Mouse (Mus musculus) lung, postnatal 4 days (tissue): ENCODE data around the gene Ndufaf8.
A peak's percentile ranks its signal among the peaks of the same experiment; 100 is the strongest.

Experiments used
- DNase-seq, 2 experiments: peaks; one replicate each; pipeline ENCODE4 v3.0.0; 2021

Ndufaf8 gene

DNA sequence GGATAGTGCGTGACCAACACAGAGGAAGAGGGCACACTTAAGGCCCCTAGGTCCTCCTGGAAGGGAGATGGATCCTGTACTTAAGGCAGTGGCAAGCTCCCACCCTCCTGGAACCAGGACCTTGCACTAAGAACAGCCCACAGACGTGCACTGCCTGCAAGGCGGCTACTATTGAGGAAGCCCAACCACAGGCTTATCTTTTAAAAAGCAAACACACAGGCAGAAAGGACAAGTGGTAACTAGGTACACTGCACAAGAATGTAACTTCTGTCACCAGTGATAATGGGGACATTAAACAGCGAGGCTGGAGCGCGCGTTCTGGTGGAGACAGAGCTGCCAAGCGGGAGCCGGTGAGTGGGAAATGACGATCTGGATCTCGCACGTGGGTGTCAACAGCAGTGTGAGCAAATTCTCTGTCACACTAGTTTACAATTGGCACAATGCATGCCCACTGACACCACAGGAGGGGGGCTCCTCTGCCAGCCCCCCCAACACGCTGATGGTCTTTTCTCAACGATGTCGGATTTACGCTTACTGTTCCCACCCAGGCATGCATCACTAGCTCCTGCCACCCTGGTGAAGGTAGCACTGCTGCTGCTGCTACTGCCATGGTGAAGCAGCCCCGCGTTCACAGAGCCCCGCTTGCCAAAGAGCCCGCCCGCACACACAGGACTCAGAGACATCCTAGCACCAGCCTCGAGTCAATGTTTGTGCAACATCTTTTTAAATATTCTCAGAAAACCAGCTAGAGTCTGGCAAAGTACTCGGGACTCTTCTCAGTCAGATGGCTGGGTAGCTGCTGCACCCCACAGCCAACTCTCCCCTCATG, 38.3 kb downstream of the Ndufaf8 start:
- DNase-seq, result peak; percentile 25 to 42

DNA sequence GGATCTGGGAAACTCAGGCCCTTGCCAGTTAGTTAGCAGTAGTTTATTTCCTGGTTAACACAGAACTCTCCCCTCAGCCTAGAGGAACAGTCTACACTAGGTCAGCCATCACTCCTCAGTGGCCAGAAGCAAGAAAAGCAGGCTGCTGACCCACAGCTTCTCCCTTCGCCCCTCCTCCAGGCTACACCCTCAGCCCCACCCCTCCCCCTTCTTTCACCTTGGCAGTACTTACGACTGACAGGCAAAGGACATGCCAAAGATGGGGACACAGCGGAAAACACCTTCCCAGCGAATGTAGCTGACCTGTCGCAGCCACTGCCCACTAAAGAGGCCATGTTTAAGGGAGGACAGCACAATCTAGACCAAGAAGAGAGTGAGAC, 38.9 kb downstream of the Ndufaf8 start:
- DNase-seq, result peak in 1 of 2 experiments; percentile 28

DNA sequence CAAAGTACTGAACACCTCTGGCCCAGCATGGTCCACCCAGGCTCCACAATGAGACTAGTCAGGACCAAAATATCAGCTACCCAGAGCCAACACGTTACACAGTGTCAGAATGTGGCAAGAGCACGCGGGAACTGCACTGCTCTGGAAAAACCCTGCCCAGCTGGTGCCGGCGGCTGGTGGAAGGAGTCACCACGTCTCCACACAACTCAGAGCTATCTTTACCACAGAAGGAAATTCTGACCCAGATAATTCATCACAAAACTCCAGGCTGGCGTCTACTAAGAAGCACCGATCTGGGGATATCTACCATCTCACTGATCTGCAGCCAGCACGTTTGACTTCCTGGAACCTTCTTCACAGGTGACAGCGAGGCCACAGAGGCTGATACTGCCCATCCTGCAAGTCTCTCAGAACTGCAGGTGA, 40.6 kb downstream of the Ndufaf8 start:
- DNase-seq, result no peak

DNA sequence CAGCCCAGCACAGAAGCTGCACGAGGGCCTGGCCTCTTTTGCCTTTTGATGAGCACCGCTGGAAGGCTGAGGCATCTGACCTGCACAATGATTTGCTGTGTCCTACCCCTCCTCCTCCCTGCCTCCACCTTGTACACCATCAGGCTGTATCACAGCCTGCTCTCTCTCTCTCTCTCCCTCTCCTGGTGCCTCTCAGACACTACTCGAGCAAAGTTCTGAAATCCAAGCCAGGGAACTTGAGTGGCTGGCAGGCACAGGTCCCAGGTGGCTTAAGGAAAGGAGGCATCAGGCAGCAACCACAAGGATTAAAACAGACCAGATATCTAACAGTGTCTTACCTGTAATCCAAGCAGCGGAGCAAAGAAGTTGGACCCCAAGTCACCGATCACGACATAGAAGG, 41.5 kb downstream of the Ndufaf8 start:
- DNase-seq, result peak; percentile 34 to 50

DNA sequence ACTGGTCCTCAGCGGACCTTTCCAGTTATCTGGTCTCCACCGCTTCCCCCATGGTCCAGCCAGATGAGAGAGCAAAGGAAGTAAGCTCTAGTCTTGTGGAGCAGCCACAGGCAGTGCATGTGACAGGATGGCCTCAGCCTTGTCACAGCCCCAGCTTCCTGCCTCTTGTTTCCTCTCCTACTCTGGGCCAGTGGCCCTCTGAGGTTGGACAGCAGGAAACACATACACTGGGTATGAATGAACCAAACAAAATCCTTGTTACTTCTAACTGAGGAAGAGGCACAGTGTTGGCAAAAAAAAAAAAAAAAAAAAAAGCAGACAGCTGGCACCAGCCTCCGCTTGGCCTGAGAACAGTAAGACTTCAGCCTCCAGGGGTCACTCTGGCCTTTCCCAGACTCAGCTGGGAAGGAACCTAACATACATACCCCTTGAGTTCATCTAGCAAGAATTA, 43.9 kb downstream of the Ndufaf8 start:
- DNase-seq, result peak; percentile 74 to 89

DNA sequence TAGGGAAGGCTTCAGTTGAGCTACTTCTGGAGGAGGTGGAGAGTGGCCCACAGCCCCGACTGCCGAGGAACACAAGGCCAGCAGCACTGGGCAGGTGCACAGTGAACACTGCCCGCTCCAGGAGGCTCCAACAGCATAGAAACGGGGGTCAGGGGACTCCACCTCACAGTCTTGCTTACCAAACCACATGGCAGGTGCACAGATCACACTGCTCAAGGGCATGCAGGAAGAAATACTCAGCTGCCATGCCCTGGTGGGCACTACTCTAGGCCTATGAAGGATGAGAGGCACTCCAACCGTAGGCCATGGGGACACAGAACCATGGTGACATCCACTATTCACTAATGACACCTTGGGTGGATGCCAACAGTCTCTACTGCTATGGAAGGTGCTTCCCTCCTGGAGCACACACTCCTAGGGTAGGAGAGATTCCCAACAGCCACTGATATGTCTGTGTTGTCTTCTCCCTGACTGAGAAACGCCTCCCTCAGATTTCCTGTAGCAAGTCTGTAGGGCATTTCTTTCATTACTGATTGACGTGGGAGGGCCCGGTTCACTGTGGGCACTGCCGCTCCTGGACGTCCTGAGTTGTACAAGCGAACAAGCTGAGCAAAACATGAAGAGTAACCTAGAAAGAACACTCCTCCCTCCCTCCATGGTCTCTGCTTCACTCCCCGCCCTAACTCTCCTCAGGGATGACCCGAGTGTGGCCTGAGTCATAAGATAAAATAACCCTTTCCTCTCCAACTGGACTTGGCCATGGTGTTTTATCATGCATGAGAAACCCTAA, 45.2 kb downstream of the Ndufaf8 start:
- no peak for DNase-seq

DNA sequence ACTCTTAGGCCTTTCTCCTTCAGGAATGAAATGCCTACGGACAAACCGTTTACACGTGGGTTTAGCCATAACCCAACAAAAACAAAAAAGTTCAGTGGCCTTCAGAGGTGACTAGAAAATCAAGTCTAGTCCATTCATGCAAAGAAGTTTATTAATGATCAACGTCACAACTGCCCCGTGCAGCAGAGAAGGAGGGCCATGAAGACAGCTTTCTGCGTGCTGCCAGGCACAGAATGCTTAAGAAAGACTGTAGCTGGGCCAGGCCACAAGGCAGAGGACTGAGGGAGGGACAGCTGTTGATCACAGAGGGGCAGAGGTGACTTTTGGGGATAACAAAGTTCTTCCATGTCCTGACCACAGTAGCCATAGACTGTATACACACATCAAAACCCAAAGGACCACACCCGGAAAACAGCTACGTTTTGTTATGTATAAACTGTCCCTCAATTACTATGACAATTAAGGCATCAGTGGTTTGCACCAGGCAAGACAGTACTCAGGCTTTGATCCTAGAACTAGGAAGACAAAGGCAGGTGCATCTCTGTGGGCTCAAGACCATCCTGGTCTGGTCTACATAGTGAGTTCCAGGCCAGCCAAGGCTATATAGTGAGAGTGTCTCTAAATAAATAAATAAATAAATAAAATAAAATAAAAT, 49.6 kb downstream of the Ndufaf8 start:
- no peak for DNase-seq

DNA sequence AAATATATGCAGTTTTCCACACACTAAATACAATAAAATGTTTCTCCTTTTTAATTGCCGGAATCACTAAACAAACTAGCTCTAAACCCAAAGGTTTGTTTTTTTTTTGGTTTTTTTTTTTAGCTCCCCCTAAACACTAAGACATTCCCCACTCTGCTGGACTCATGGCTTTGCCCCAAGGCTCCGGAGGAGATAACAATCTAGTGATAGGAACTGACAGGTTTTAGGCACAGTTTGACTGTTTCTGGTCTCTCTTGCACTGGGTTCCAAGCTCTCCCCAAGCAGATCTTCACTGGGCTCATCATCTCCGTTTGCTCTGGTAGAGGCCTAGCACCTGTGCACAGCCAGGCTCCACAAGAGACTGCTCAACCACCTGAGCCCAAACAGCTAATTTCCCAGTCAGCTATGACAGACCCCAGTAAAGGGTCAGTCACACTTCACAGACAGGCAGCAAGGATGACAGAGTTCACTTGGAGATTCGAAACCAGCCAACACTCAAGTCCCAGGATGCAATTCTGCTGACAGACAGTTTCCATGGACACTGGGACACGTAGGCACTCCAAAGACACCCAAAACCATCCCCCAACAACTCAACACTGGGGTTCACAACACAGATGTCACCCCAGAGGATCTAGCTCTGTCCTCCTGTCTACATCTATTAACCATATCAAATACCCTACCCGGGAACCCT, 50.9 kb downstream of the Ndufaf8 start:
- DNase-seq, result no peak
